Mouse (Mus musculus): Measurements from ENCODE around the gene Ctsa.

Ctsa gene

DNA sequence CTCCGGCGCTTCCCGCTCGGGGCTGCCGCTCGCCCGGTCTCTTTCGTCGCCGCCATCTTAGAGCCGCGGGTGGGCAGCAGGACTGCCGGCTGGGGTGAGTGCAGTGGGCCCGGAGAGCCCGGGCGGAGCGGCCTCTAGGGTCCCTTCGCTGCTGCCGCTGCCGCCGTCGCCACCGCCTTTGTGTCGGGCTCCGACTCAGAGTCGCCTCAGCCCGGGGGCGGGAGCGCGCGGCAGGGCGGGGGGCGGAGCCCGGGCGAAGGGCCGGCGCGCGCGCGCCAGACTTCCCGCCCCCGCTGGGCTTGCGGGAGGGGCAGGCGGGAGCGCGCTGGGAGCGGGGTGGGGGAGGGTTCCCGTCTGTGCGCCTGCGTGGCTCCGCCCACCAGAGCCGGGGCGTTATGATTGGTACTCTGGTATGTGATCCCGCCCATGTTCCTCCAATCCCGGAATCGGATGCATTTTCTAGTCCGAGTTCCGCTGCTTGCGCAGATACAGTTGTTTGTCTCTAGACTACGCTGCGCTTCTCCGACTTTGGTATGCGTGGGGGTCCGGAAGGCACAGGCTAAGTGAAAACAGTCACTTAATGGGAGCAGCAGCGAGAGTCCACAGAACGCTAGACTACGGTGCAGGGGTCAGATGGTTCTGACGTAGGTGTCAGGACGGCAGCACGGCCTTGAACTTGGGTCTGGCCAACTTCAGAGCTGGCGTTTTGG lies 47.0 kb downstream of the Ctsa start:
- peak; percentile 95 for DNase-seq

- no peak for DNase-seq
Observed at GRCm38 (mm10) chr2:164882619-164883018, 49.9 kb downstream of the Ctsa start.

DNA sequence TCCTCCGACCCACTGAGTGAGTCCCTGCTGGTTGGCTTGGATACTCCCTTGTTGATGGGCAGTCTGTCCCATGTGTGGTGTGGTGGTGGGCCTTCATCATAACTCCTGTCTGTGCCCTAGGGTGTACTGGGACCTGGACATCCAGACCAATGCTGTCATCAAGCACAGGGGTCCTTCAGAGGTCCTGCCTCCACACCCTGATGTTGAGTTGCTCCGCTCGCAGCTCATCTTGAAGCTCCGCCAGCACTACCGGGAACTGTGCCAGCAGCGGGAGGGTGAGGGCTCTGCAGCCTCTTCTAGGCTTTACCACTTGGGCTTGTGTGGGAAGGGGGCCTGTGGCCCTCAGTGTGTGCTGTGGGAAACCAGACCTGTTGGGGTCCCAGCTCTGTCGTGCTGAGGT lies 53.1 kb downstream of the Ctsa start:
- peak; percentile 52 to 83 for DNase-seq

DNA sequence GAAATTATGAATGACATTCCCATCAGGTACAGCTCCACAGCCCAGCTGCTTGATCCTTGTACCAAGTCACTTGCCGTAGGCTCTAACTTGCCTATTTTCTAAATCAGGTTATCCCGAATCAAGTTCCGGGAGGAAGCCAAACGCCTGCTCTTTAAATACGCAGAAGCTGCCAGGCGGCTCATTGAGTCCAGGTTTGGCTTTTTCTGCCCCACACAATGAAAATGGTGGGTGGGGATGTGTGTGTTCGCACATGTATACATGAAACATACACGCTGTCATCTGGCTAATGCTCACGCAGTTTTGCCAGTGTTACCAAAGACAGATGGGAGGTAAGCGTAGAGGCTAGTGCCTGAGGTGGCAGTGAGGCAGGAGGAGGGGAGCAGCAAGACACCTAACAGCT lies 53.9 kb downstream of the Ctsa start:
- DNase-seq = no peak

- DNase-seq = no peak
Observed at GRCm38 (mm10) chr2:164888996-164889395, 56.3 kb downstream of the Ctsa start.

GRCm38 (mm10) chr2:164889960-164890359 lies 57.3 kb downstream of the Ctsa start:
- no peak for DNase-seq

All from kidney, postnatal 36 days (tissue).